Mouse (Mus musculus) lung, embryonic 14.5 days (tissue): ENCODE results near the gene Paxbp1. TPM values are rescaled to one million over a fixed set of nuclear protein-coding genes. Genes with fewer than 3 reads are reported as not detected.

Source experiments
- ATAC-seq: fragments of 200-750 bp; cut with Nextera tagmentation; 2 replicates; pipeline ENCODE4 v1.8.0; 2017; ENCODE audit warnings: mild to moderate bottlenecking, moderate TSS enrichment, moderate library complexity; ENCODE audit not compliant: insufficient read depth
- DNase-seq: peaks from one replicate; pipeline ENCODE4 v3.0.0-alpha.2; 2015
- H3K27ac ChIP-seq: fragments of 300-500 bp; sonication (generic); 2 replicates; pipeline ENCODE4 v1.5.1; 2014; ENCODE audit warnings: low read depth, mild to moderate bottlenecking, moderate library complexity
- H3K27me3 ChIP-seq: fragments of 300-500 bp; sonication (generic); 2 replicates; pipeline ENCODE4 v1.6.1; 2014; ENCODE audit warnings: low read length, control low read depth; ENCODE audit not compliant: insufficient read depth
- H3K36me3 ChIP-seq: fragments of 300-500 bp; sonication (generic); 2 replicates; pipeline ENCODE4 v1.6.1; 2014; ENCODE audit warnings: control low read depth; ENCODE audit not compliant: insufficient read depth
- H3K4me1 ChIP-seq: fragments of 300-500 bp; sonication (generic); 2 replicates; pipeline ENCODE4 v1.6.1; 2014; ENCODE audit warnings: antibody characterized with exemption, control low read depth; ENCODE audit not compliant: insufficient read depth
- H3K4me2 ChIP-seq: fragments of 300-500 bp; sonication (generic); 2 replicates; pipeline ENCODE4 v1.6.1; 2014; ENCODE audit warnings: mild to moderate bottlenecking
- H3K4me3 ChIP-seq: fragments of 300-500 bp; sonication (generic); 2 replicates; pipeline ENCODE4 v1.5.1; 2014; ENCODE audit warnings: low read depth, low read length
- H3K9ac ChIP-seq: fragments of 300-500 bp; sonication (generic); 2 replicates; pipeline ENCODE4 v1.6.1; 2014
- H3K9me3 ChIP-seq: fragments of 300-500 bp; sonication (generic); 2 replicates; pipeline ENCODE4 v1.6.1; 2016; ENCODE audit warnings: low read depth, low read length, control low read depth
- CTCF ChIP-seq: IDR thresholded peaks from 2 replicates; pipeline ENCODE4 v1.5.1; 2016; ENCODE audit warnings: antibody characterized with exemption, low read depth
- WGBS: fragments of 180-500 bp; shearing (Covaris S2); extraction: QIAGEN DNeasy Blood & Tissue Kit; methylation state at CpG from one replicate; pipeline ENCODE4 v1.1.7; 2014; 5-methylcytosine and 5-hydroxymethylcytosine counted together
- polyA plus RNA-seq: library from polyadenylated mRNA; unstranded; fragments of >200 nt; fragmentation: Nextera tagmentation; extraction: Ambion mirVana; gene quantifications from 2 replicates; pipeline ENCODE4 v1.2.1, GENCODE M21; 2014

The Paxbp1 gene
- polyA plus RNA-seq, 1 experiment from 2014 or later = 66.4 TPM

DNA sequence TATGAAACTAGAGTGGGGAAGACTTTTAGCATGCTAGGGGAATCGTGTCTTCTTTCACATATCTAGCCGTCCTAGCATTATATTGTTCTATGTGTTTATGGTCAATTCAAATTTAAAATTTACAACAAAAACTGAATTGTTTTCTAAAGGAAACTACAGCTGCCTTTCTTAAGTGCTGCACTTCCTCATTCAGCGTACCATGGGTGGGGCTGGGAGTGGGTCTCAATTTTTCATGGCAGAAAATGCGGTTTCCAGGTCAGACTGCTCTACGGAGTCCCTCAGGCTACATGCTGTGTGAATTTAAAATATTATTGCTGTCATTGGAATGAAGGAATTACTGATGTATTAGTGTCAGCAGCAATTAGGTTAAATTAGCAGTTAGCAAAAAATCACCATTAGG is 48.8 kb downstream of the Paxbp1 start:
- Histone ChIP-seq H3K9ac (no peak overlapping the region), H3K9me3 (no peaks in the 10 kb centered on the region), H3K4me1 (0 out of 2 replicates have a peak, but pooled peaks cover 5% of the 10 kb centered on the region), H3K4me3 (no peak overlapping the region), H3K4me2 (no peak overlapping the region), H3K36me3 (0 out of 2 replicates have a peak, but pooled peaks cover 5% of the 10 kb centered on the region), H3K27ac (peak overlapping the region; percentile 54; the same call in 1 of the 2 replicates), H3K27me3 (no peaks in the 10 kb centered on the region)
- TF ChIP-seq CTCF = no peak
- WGBS = 72% methylated on average over 5 of the region's 5 CpGs
- no peak for DNase-seq
- ATAC-seq = no peak

DNA sequence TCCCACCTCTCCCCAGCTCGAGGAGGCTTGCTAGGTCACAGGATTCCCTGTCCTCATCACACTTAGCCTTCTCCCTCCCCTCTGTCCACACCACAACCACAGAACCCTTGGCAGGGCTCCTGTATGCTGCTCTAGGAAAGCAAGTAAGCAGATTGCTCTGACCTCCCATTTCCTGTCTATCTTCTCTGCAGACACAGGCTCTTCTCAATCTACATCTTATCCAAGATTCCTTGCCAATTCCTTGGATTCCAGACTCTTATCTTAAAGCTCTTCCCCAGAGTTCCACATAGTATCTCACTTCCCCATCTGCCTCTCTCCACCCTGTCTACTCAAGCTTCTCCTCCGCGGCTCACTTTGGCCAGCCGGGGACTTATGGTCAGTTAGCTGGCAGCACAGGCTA is 49.3 kb downstream of the Paxbp1 start:
- Histone ChIP-seq H3K9me3 (no peaks in the 10 kb centered on the region), H3K27ac (peak overlapping the region; percentile 54), H3K36me3 (0 out of 2 replicates have a peak, but pooled peaks cover 5% of the 10 kb centered on the region), H3K27me3 (no peaks in the 10 kb centered on the region), H3K4me2 (no peak overlapping the region), H3K4me3 (no peak overlapping the region), H3K9ac (no peak overlapping the region; the same call in 1 of the 2 replicates), H3K4me1 (0 out of 2 replicates have a peak, but pooled peaks cover 5% of the 10 kb centered on the region)
- DNase-seq (peak; percentile 62), ATAC-seq (peak; percentile 52; the same call in 1 of the 2 replicates)
- TF ChIP-seq CTCF = no peak
- WGBS = 24% methylated on average over 4 of the region's 4 CpGs

DNA sequence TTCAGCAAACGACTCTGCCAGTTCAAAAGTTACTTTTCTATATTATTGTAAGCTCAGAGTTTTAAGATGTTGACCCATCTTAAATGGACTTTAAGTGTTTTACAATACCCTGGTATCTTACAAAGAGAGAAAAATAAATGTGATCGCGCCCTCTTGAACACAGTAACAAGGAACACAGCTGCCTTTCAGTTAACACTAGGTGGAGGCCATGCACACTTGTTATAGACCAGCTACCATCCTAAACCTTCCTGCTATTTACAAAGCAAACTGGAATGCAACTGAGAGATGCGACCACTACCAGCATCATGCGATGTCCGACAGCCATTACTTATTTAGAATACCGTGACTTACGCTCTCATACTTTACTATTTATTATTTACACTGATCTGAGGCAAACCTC is 55.2 kb downstream of the Paxbp1 start:
- H3K9ac ChIP-seq = no peak overlapping the region
- 0 out of 2 replicates have a peak, but pooled peaks cover 5% of the 10 kb centered on the region for H3K36me3 ChIP-seq
- WGBS = 94% methylated on average over 8 of the region's 8 CpGs
- ATAC-seq (no peak), DNase-seq (no peak)
- H3K4me2 ChIP-seq = no peak overlapping the region
- H3K27ac ChIP-seq = no peak overlapping the region
- no peak overlapping the region for H3K4me3 ChIP-seq
- no peaks in the 10 kb centered on the region for H3K4me1 ChIP-seq
- TF ChIP-seq CTCF = no peak
- no peaks in the 10 kb centered on the region for H3K27me3 ChIP-seq
- no peaks in the 10 kb centered on the region for H3K9me3 ChIP-seq

DNA sequence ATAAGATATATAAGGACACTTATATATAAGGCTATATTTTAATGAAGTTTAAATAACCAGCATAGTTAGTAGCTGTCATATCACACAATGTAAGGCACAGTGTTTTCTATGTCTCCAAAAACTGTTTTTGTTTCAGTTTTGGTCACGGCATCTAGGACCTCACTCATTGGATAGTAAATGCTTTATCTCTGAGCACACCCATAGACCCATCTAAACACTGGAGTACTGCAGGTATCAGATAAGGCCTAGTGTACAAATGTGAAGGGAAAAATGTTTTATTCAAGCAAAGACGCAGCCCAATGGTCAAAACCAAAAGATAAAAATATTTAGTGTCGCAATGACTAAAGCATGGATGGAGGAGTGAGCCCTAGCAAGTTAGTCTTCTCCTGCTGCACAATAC is 55.7 kb downstream of the Paxbp1 start:
- Histone ChIP-seq H3K36me3 (0 out of 2 replicates have a peak, but pooled peaks cover 5% of the 10 kb centered on the region), H3K27ac (no peak overlapping the region), H3K9ac (no peak overlapping the region), H3K27me3 (no peaks in the 10 kb centered on the region), H3K9me3 (no peaks in the 10 kb centered on the region), H3K4me2 (no peak overlapping the region), H3K4me3 (no peak overlapping the region), H3K4me1 (no peaks in the 10 kb centered on the region)
- no peak for TF ChIP-seq CTCF
- whole genome bisulfite sequencing = 91% methylated on average over 3 of the region's 3 CpGs
- ATAC-seq (no peak), DNase-seq (no peak)

GRCm38 (mm10) chr16:90988039-90988438 is 56.3 kb downstream of the Paxbp1 start:
- H3K4me1 ChIP-seq = no peaks in the 10 kb centered on the region
- 89% methylated on average over 8 of the region's 8 CpGs for WGBS
- H3K27me3 ChIP-seq = no peaks in the 10 kb centered on the region
- no peaks in the 10 kb centered on the region for H3K9me3 ChIP-seq
- no peak for ATAC-seq
- no peak overlapping the region for H3K9ac ChIP-seq
- no peak overlapping the region for H3K4me3 ChIP-seq
- H3K27ac ChIP-seq = no peak overlapping the region
- DNase-seq = no peak
- TF ChIP-seq CTCF = no peak
- H3K36me3 ChIP-seq = 0 out of 2 replicates have a peak, but pooled peaks cover 5% of the 10 kb centered on the region
- H3K4me2 ChIP-seq = no peak overlapping the region

DNA sequence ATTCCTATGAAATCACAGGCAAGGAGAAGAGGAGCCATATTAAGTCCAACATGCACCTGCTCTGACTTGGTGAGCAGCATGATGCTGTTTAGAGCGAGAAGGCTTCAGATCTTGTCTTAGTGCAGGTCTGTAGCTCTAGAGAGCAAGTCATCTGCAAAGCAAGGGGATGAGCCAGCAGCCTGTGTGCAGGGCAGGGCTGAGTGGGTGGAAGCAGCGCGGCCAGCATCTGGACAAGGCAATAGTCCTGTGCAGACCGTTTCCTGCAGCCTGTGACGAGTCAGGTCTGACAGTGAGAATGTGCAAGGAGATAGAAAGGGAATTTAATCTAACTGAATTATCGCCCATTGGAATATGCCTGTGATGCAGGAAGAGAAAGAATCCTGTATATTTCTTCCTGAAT is 73.3 kb downstream of the Paxbp1 start:
- H3K4me1 ChIP-seq = no peaks in the 10 kb centered on the region
- H3K9ac ChIP-seq = no peak overlapping the region
- H3K27ac ChIP-seq = no peak overlapping the region
- WGBS = 79% methylated on average over 6 of the region's 6 CpGs
- no peak for TF ChIP-seq CTCF
- no peak for DNase-seq
- H3K4me2 ChIP-seq = no peak overlapping the region
- no peaks in the 10 kb centered on the region for H3K27me3 ChIP-seq
- no peaks in the 10 kb centered on the region for H3K9me3 ChIP-seq
- H3K4me3 ChIP-seq = no peak overlapping the region
- no peak for ATAC-seq
- H3K36me3 ChIP-seq = peaks cover 16% of the 10 kb centered on the region

GRCm38 (mm10) chr16:90966241-90966640 is 78.1 kb downstream of the Paxbp1 start:
- ATAC-seq (no peak), DNase-seq (no peak)
- Histone ChIP-seq H3K4me3 (no peak overlapping the region), H3K36me3 (peaks cover 17% of the 10 kb centered on the region; the same call in 1 of the 2 replicates), H3K9me3 (no peaks in the 10 kb centered on the region), H3K27ac (no peak overlapping the region), H3K4me1 (no peaks in the 10 kb centered on the region), H3K4me2 (no peak overlapping the region), H3K27me3 (no peaks in the 10 kb centered on the region), H3K9ac (no peak overlapping the region)
- WGBS = 67% methylated on average over 4 of the region's 4 CpGs
- TF ChIP-seq CTCF = no peak
